Mouse (Mus musculus) cerebellum, adult 2 months (tissue): ENCODE results near the gene Colgalt2.

Source experiments
- CTCF ChIP-seq: fragments of 200-500 bp; IDR thresholded peaks from 2 replicates; pipeline ENCODE4 v1.5.1; 2011; ENCODE audit warnings: low read depth, mild to moderate bottlenecking, control low read depth, low read length, moderate library complexity, borderline replicate concordance; ENCODE audit not compliant: insufficient read depth
- POLR2A ChIP-seq: fragments of 200-500 bp; IDR thresholded peaks from 2 replicates; pipeline ENCODE4 v1.6.1; 2011; ENCODE audit warnings: low read length, control low read depth, borderline replicate concordance; ENCODE audit not compliant: insufficient read depth

GRCm38 (mm10) chr1:152400556-152401540 is 1.2 kb downstream of the Colgalt2 start:
- TF ChIP-seq POLR2A, result no peak
- TF ChIP-seq CTCF, result no peak
